Mouse (Mus musculus): ENCODE results near the gene Ndufs5.

DNA sequence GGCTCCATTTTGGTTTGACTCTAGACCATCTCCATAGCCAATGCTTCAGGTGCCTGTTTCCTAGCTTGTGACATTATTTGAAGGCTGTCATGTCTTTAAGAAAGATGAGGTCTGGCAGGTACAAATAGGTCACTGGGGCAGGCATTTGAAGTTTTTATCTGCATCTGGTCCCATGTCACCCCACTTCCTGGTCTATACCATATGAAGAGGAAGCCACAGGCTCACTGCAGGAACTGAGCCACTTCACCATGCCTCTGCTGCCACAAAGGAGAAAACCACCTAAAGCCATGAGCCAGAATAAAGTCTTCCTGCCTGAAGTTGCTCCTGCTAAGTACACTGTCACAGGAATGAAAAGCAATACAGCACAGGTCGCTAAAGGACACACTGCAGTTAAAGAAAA lies 24.9 kb upstream of the Ndufs5 start:
- TF ChIP-seq CTCF (IDR thresholded peaks at IDR 0.05; ENCODE audit: extremely low read depth, insufficient read length, insufficient replicate concordance, low read depth, low read length) (no peak), POLR2A (IDR thresholded peaks at IDR 0.05; ENCODE audit: low read depth, low read length) (no peak)

Measured in small intestine, adult 2 months (tissue).